Mouse (Mus musculus): ENCODE measurements around the gene Ms4a13.
"Not testable (repeated sequence)": the region's sequence is repeated elsewhere in the genome, so short reads cannot be mapped to it uniquely, and the experiment has no call there.

The Ms4a13 gene

DNA sequence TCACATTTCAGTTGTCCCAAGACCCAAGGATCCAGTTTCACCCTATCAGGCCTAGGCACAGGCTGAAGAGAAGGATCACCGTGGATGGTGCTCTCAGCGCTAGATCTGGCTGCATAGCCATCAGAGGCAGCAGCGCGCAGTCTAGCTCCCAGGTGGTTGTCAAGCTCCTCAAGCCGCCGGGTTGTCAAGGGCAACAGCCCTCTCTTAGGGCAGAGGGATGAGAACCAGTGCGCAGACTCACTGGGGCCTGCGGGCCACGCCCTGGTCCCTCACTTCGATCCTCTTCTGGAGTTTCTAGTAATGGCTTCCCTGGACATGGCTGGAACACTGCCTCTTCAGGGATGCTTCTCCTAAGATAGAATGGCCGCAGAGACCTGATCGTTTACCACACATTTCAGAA is at the start of gene Ms4a13:
Gene Ms4a13, minus strand, starts transcription at position 192 of the 400 bp plus-strand sequence.
- no peak for DNase-seq (ENCODE audit: extremely low spot score, low read depth, low spot score)

DNA sequence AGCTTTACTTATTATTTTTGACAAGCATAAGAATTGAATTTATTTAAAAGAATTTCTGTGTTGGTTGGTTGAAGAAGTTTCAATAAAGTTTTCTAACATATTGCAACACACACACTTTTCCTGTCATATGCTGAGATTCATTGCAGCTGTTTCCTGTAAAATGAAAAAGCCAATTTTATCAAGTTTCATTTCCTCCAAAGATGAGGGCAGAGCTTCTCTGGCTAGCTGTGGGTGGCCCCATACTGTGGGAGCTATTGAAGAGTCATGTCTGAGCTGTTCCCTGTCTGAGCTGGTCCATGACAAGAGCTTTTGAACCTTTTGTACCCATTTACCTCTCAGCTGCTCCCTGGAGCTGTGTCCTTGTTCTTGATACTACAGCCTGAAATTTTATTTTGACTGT is 47.7 kb upstream of the Ms4a13 start:
- DNase-seq (ENCODE audit: extremely low spot score, low read depth, low spot score) = no peak

DNA sequence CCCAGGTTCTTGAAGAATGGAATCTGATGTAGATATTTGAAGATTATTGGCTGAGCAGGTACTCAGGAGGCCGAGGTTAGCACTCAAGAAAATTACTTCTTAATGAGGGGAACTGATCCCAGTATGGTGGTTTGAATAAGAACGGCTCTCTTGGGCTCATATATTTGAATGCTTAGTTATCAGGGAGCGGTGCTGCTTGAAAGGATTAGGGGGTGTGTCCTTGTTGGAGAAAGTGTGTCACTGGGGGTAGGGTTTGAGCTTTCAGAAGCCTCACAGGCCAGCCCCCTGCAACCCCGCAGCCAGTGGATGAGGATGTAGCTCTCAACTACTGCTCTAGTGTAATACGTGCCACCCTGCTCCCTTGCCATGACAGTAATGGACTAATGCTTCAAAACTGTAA is 46.0 kb upstream of the Ms4a13 start:
- no peak for DNase-seq (ENCODE audit: extremely low spot score, low read depth, low spot score)

DNA sequence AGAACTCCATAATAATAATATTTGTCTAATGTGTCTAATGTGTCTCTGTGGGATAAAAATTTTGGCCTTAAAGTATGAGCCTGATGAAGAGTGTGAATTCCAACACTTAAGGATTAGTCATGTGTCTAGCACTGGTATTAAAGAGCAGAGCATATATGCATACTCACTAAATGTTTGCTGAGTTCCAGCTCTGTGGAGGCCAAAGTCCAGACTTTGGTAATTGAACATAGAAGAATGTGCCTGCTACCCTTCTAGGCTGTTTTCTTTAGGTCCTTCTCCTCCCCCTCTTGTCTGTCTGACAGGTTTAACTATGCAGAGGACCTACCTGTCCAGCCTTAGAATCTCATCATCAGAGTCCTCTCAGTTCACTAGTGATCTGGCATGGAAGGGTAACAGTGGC is 39.3 kb upstream of the Ms4a13 start:
- no peak for DNase-seq (ENCODE audit: extremely low spot score, low read depth, low spot score)

DNA sequence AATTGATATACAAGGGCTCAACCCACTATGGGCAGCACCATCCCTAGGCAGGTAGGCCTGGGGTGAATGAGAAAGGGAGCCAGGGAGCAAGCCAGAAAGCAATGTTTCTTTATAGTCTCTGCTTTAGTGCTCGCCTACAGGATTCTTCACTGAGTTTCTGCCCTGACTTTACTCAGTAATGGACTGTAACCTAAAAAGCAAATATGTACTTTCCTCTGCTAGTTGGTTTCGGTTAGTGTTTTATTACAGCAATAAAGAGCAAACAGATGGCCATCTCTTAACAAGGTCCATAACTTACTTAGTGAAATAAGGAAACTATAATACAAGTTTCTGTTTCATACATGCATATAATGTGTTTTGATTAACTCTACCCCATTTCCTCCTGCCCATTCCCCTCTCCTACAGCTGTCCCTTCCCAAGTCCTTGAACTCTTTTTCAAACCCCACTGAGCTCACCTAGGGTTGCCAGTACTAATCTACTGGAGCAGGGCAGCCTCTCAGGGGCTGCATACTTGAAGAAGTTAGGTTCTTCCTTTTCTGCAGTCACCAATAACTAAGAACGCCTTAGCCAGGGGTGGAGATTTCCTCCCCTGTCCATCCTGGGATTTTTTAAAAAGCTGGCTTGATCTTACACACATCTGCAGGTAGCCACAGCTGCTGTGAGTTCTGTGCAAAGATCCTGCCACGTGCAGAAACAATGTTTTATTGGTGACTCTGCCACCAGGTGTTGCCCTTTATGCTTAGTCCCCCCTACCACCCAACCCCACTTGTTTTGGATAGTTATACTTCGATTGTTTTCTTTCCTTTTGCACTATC is 38.6 kb upstream of the Ms4a13 start:
- no peak for DNase-seq (ENCODE audit: extremely low spot score, low read depth, low spot score)

DNA sequence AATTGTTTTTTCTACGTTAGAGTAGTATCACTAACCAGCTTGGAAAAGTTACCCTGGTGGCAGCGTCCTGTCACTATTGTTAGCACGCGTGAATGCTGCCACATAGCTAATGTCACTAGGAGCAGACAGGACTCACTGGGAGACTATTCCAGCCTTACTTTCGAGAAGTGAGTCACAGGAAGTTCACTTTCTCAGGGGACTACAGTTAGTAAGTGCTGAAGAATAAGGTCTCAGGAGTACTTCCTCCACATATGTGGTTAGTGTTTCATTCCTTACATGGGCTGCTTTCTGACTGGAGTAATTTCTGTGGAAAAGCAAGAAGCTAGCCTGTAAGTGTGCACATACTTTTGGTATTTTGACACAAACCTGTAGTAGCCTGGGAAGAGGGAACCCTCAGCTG is 37.7 kb upstream of the Ms4a13 start:
- no peak for DNase-seq (ENCODE audit: extremely low spot score, low read depth, low spot score)

DNA sequence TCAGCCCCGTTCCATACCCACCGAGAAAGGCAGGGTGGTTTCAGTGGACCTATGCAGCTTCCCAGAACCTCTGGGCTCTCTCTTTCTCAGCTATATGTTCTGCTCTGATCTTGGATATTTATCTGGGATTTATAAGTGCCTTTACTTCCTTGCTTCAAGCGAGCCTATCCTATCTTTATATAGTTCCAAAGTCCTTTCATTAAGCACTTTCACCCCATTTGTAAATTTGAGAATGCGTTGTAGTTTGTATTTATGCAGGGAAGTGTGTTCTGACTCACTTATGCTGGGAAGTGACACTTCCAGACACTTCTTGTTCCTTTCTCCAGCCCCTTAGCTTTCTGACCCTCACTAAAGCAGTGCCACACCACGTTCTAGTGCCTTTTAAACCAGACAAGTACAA is 35.8 kb upstream of the Ms4a13 start, which contains the start of gene Ms4a12:
Gene Ms4a12, minus strand, starts transcription at position 101 of the 400 bp plus-strand sequence.
- no peak for DNase-seq (ENCODE audit: extremely low spot score, low read depth, low spot score)

DNA sequence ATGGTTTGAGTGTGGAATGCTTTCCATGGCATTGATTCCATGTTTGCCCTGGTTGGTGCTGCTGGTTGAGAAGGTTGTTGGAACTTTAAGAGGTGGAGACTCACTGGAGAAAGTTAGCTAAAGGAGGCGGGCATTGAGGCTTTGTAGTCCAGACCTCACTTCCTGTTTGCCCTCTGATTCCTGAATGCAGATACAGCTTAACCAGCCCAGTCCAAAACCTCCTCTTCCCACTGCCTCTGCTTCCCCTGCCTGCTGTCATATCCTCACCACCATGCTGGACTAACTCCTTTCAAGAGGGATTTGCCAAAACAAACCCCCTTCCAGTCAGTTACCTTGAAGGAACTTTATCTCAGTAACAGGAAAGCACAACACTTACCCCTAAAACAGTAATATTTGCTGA is 4.0 kb downstream of the Ms4a13 start:
- DNase-seq (ENCODE audit: extremely low spot score, low read depth, low spot score) = no peak

DNA sequence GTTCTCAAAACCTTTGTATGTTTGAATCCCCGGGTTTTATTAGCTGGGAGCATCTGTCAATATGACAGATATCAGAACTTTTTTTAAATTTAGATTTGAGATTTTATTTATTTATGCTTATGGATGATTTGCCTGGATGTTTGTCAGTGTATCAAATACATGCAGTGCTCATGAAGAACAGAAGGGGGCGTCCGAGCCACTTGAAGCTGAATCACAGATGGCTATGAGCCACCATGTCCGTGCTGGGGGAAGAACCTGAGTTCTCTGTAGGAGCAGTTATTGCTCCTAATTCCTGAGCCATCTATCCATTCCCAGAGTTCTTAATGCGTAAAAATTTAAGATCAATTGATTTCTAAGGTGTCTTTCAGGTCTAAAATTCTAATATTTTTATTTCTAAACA is 12.4 kb downstream of the Ms4a13 start:
- no peak for DNase-seq (ENCODE audit: extremely low spot score, low read depth, low spot score)

DNA sequence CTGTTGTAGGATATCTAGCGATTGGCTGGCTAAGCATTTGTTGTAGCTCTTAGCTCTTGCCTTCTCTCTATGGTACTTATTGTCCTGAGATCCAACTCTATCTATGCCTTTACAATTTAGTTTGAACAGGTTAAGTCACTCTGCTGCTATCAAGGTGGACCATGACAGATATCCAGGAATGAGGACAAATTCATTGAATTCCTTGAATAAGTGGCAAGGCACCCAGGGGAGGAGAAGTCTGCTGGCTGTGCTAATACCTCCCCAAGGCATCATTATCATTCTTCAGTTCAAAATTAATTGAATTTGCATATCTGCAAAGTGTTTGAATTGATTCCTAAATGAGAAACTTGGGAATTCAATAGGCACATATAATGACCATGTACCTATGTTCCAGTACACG is 19.1 kb downstream of the Ms4a13 start:
- DNase-seq (ENCODE audit: extremely low spot score, low read depth, low spot score) = no peak

DNA sequence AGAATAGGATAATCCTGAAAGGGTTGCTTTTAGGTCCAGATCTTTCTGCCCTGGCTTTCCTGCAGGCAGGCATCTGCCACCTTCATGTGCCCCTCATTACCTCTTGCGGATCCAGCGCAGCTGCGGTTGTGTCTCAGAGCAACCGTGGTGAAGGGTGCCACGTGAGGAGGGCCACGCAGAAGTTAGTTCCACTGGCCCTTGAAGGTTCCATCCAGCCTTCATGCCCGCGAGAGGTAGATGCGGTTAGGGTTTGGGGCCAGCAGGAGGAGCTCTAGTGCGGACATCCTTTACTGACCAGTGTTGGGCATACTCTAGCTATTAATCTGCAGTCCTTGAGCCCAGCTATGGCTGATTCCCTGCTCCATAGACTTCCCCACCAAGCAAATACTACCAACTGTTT is 31.4 kb downstream of the Ms4a13 start, which contains the start of gene 1700025F22Rik:
Gene 1700025F22Rik, minus strand, starts transcription at position 149 of the 400 bp plus-strand sequence.
- DNase-seq (ENCODE audit: extremely low spot score, low read depth, low spot score) = no peak

DNA sequence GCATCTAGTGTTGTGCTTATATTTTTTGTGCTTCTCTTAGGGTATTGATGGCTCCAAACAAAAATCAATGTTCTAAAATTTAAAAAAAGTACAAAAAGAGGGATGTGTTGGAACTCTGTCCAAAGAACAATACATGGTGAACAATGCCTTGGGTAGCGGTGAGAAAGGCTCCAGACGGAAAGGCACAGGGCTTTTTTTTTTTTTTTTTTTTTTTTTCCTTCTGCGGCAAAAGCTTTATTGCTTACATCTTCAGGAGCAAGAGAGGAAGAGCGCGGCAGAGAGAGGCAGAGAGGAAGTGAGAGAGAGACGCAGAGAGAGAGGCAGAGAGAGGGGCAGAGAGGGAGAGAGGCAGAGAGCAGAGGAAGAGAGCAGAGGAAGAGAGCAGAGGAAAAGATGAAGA is 38.6 kb downstream of the Ms4a13 start:
- not testable (repeated sequence) for DNase-seq (ENCODE audit: extremely low spot score, low read depth, low spot score)

DNA sequence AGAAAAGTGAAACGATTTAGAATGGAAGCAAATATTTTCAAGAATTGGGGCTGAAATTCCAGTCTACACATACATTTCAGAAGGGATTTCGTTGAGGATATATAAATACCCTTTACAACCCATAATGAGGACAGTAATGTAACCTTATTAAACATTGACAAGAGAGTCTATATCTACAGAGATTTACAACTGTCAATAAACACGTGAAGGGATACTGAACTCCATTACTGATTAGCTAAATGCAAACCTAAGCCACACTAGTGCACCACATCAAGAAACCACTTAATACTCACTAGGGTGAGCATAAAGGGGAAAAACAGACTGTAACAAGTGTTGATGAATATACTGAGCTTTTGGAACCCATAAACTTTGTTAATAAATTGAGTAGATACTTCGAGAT is 61.2 kb downstream of the Ms4a13 start:
- DNase-seq (ENCODE audit: extremely low spot score, low read depth, low spot score) = no peak

DNA sequence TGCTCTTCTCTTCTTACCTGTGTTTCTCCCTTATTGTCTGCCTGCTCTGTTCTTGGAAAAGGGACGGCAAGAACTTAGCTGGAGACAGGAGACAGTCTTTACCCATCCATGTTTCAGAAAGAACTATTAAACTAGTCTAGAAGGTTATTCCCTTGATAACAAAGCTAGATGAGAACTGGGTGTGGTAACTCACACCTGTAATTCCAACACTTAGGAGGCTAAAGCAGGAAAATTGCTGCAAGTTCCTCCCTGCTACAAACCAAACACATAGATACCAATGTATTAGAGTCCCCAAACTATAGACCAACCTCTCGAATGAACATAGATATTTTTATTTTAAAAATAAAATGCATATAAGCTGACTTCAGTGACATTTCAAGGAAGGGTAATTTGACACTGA is 61.7 kb downstream of the Ms4a13 start:
- DNase-seq (ENCODE audit: extremely low spot score, low read depth, low spot score) = no peak

DNA sequence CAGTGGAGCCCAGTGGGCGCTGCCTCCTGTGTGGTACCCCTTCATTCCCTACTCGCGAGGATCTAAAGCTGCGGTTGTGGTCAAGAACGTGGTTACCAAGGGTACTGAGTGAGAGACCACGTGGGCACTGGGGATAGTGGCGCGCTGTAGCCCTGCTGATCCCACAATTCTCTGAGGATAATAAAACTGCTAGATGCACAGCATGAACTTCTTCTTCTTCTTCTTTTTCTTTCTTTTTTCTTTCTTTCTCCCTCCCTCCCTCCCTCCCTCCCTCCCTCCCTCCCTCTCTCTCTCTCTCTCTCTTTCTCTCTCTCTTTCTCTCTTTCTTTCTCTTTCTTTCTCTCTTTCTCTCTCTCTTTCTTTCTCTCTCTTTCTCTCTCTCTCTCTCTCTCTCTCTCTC is 65.8 kb downstream of the Ms4a13 start, which contains the start of gene 1700017D01Rik:
Gene 1700017D01Rik, minus strand, starts transcription at position 101 of the 400 bp plus-strand sequence.
- not testable (repeated sequence) for DNase-seq (ENCODE audit: extremely low spot score, low read depth, low spot score)

DNA sequence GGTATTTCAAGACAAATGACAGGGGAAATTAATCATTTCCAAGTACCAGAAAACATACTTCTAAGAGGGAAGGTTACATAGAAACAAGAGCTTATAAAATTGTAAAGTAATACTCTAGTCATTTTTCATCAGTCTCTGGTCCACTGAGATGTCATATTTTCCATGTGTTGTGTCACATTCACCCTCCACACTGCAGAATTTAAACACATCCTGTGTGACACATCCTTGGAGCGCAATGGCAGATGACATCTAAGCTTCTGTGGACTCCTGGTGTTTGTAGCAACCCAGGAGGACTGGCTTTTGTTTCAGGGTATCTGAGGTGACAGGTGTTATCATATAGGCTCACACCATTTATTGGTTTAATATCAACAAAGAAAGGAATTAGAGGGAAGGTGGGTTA is 66.8 kb downstream of the Ms4a13 start:
- no peak for DNase-seq (ENCODE audit: extremely low spot score, low read depth, low spot score)

DNA sequence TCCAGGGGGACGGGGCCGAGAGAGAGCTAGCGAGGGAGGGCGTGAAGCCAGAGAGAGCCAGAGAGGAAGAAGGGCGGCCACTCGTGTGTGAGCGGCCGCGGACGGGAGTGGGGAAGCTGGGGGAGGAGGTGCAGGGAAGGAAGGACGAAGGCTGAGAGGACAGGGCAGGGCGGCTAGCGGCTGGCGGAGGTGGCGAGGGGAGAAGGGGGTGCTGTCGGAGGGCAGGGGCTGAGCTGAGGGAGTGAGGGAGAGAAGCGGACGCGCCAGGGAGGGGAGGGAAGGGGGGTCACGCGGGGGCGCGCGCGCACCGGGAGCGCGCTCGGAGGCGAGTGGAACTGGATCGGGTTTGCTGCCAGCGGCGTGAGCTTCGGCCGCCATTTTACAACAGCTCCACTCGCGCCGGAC is 75.5 kb downstream of the Ms4a13 start:
- DNase-seq (ENCODE audit: extremely low spot score, low read depth, low spot score) = not testable (repeated sequence)

Measured in hindlimb bud, embryonic 11.5 days (tissue).